Comparison of ENCODE assay signal across 18 mouse cellular contexts in the genomic region with DNA sequence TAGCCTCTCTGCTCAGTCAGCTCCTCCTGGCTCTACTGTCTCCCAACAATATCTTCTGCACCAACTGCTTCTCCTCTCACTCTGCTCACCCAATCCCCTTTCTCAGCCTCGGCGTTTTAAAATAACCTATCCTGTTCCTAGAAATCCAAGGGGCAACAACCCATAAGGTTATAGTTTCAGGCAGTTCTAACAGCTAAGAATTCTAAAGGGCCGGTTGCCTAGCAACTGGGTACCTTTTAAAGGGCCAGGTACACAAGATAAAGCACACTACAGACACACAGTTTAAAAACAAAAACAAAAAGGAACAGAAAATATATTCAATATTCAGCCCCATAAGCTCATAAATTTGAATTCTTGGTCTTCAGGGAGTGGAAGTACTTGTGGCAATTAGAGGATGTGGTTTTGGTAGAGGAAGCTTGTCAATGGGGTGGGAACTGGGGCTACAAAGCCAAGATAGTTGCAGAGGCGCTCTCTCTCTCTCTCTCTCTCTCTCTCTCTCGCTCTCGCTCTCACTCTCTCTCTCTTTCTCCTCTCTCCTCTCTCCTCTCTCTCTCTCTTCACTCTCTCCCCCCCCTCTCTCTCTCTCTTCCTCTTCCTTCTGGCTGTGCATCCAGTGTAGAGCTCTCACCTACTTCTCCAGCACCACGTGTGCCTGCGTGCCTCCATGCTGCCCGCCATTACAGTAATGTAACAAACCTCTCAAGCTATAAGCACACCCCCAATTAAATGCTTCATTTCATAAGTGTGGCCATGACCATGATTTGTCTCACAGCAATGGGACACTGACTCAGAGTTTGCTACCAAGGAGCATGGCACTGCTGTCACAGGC. TPM values are rescaled to one million over a fixed set of nuclear protein-coding genes. Genes with fewer than 3 reads are reported as not detected.
ATAC-seq lines count a peak whose summit lies in the region.
"Not testable (repeated sequence)": the region's sequence is repeated elsewhere in the genome, so short reads cannot be mapped to it uniquely, and the experiment has no call there.
"Had no signal": no experiment of that assay in that cellular context is flagged by ENCODE, and none has a peak within 500 bp of the region (broad histone marks: within the 10 kb centered on the region; RNA-seq: fewer than 3 reads in every experiment).

No protein-coding gene starts in this region.

- H3K27me3 ChIP-seq in forebrain, embryonic 13.5 days; hindbrain, embryonic 15.5 days; midbrain, embryonic 15.5 days (replicated peaks); neural tube, embryonic 13.5 days: not testable (repeated sequence)

- not testable (repeated sequence) for H3K4me3 ChIP-seq in forebrain, embryonic 13.5 days; hindbrain, embryonic 15.5 days; midbrain, embryonic 15.5 days; neural tube, embryonic 13.5 days

- H3K9me3 ChIP-seq in forebrain, embryonic 13.5 days (replicated peaks); hindbrain, embryonic 15.5 days; midbrain, embryonic 15.5 days; neural tube, embryonic 13.5 days: not testable (repeated sequence)

- 50% methylated on average over 3 of the region's 9 CpGs for WGBS in forebrain, embryonic 13.5 days
- 69% methylated on average over 2 of the region's 9 CpGs for WGBS in hindbrain, embryonic 15.5 days
- WGBS in midbrain, embryonic 15.5 days = 43% methylated on average over 3 of the region's 9 CpGs
- 74% methylated on average over 3 of the region's 9 CpGs for WGBS in neural tube, embryonic 13.5 days

- not testable (repeated sequence) for H3K4me2 ChIP-seq in forebrain, embryonic 13.5 days; hindbrain, embryonic 15.5 days; midbrain, embryonic 15.5 days; neural tube, embryonic 13.5 days

- H3K4me1 ChIP-seq in forebrain, embryonic 13.5 days; hindbrain, embryonic 15.5 days (replicated peaks); midbrain, embryonic 15.5 days; neural tube, embryonic 13.5 days (replicated peaks): not testable (repeated sequence)

- 0 out of 2 replicates have a peak, but pooled peaks have one; percentile 19 for ATAC-seq in forebrain, embryonic 13.5 days
- peak; percentile 87 for ATAC-seq in granulocyte monocyte progenitor cell, adult 5-6 weeks (replicated peaks; ENCODE audit: poor library complexity, severe bottlenecking)
- peak; percentile 88; the same call in 1 of the 2 replicates for ATAC-seq in hindbrain, embryonic 15.5 days (ENCODE audit: low FRiP score, low read depth)
- ATAC-seq in megakaryocyte, adult 5-6 weeks (ENCODE audit: poor library complexity, severe bottlenecking) = peak; percentile 84
- ATAC-seq in midbrain, embryonic 15.5 days (replicated peaks) = peak; percentile 93
- peak; percentile 53; the same call in 1 of the 2 replicates for ATAC-seq in neural tube, embryonic 13.5 days (ENCODE audit: low read depth)

- H3K27ac ChIP-seq in forebrain, embryonic 13.5 days; hindbrain, embryonic 15.5 days (replicated peaks); midbrain, embryonic 15.5 days; neural tube, embryonic 13.5 days (replicated peaks): not testable (repeated sequence)

- H3K9ac ChIP-seq in forebrain, embryonic 13.5 days; hindbrain, embryonic 15.5 days; midbrain, embryonic 15.5 days; neural tube, embryonic 13.5 days: not testable (repeated sequence)

- H3K36me3 ChIP-seq in forebrain, embryonic 13.5 days (ENCODE audit: poor library complexity, severe bottlenecking); hindbrain, embryonic 15.5 days; midbrain, embryonic 15.5 days (replicated peaks); neural tube, embryonic 13.5 days: not testable (repeated sequence)

RNA-seq across cellular contexts. Expression of a gene that starts 9.2 kb away (rescaled TPM):
- polyA plus RNA-seq in forebrain, embryonic 13.5 days (2015; fragmentation: Nextera tagmentation; extraction: Ambion mirVana) = 0.55 TPM in 1 of 2 replicates, not detected in the other
- 0.36 and 1.0 TPM in 2 replicates for total RNA-seq in granulocyte monocyte progenitor cell, adult 5-6 weeks (2014; fragmentation: Nextera tagmentation)
- total RNA-seq in granulocyte monocyte progenitor cell, adult 5-6 weeks (2017) = 0.22 TPM in 1 of 2 replicates, not detected in the other
- polyA plus RNA-seq in hindbrain, embryonic 15.5 days (2015; fragmentation: Nextera tagmentation; extraction: Ambion mirVana) = 0.38 and 0.78 TPM in 2 replicates
- total RNA-seq in megakaryocyte, adult 5-6 weeks (2015) = 8.3 and 11.8 TPM in 2 replicates
- 7.9 and 11.1 TPM in 2 replicates for total RNA-seq in megakaryocyte, adult 5-6 weeks (2017)
- 0.26 and 1.6 TPM in 2 replicates for polyA plus RNA-seq in midbrain, embryonic 15.5 days (2015; fragmentation: Nextera tagmentation; extraction: Ambion mirVana)
- polyA plus RNA-seq in neural tube, embryonic 13.5 days (2015; fragmentation: Nextera tagmentation; extraction: Ambion mirVana) = not detected in 2 replicates
- polyA plus RNA-seq: G1E had no signal

RNA-seq across cellular contexts. Expression of a gene that starts 21.8 kb away (rescaled TPM):
- polyA plus RNA-seq in forebrain, embryonic 13.5 days (2015; fragmentation: Nextera tagmentation; extraction: Ambion mirVana) = 2.1 and 2.5 TPM in 2 replicates
- 27.4 and 32.8 TPM in 2 replicates for total RNA-seq in granulocyte monocyte progenitor cell, adult 5-6 weeks (2014; fragmentation: Nextera tagmentation)
- 21.9 and 31.9 TPM in 2 replicates for total RNA-seq in granulocyte monocyte progenitor cell, adult 5-6 weeks (2017)
- polyA plus RNA-seq in hindbrain, embryonic 15.5 days (2015; fragmentation: Nextera tagmentation; extraction: Ambion mirVana) = 3.8 and 4.1 TPM in 2 replicates
- total RNA-seq in megakaryocyte, adult 5-6 weeks (2015) = 20.3 and 23.0 TPM in 2 replicates
- 13.7 and 24.7 TPM in 2 replicates for total RNA-seq in megakaryocyte, adult 5-6 weeks (2017)
- 2.7 and 4.0 TPM in 2 replicates for polyA plus RNA-seq in midbrain, embryonic 15.5 days (2015; fragmentation: Nextera tagmentation; extraction: Ambion mirVana)
- 3.4 and 4.0 TPM in 2 replicates for polyA plus RNA-seq in neural tube, embryonic 13.5 days (2015; fragmentation: Nextera tagmentation; extraction: Ambion mirVana)

RNA-seq across cellular contexts. Expression of a gene that starts 36.1 kb away (rescaled TPM):
- polyA plus RNA-seq in forebrain, embryonic 13.5 days (2015; fragmentation: Nextera tagmentation; extraction: Ambion mirVana) = 0.22 and 0.43 TPM in 2 replicates
- total RNA-seq in granulocyte monocyte progenitor cell, adult 5-6 weeks (2014; fragmentation: Nextera tagmentation) = 23.1 and 29.0 TPM in 2 replicates
- total RNA-seq in granulocyte monocyte progenitor cell, adult 5-6 weeks (2017) = 30.8 and 35.5 TPM in 2 replicates
- polyA plus RNA-seq in hindbrain, embryonic 15.5 days (2015; fragmentation: Nextera tagmentation; extraction: Ambion mirVana) = 0.60 and 1.5 TPM in 2 replicates
- 10.2 and 12.1 TPM in 2 replicates for total RNA-seq in megakaryocyte, adult 5-6 weeks (2015)
- total RNA-seq in megakaryocyte, adult 5-6 weeks (2017) = 12.8 and 13.5 TPM in 2 replicates
- polyA plus RNA-seq in midbrain, embryonic 15.5 days (2015; fragmentation: Nextera tagmentation; extraction: Ambion mirVana) = 0.89 and 1.1 TPM in 2 replicates
- polyA plus RNA-seq in neural tube, embryonic 13.5 days (2015; fragmentation: Nextera tagmentation; extraction: Ambion mirVana) = 0.37 and 0.42 TPM in 2 replicates

RNA-seq across cellular contexts. Expression of a gene that starts 45.1 kb away (rescaled TPM):
- polyA plus RNA-seq in forebrain, embryonic 13.5 days (2015; fragmentation: Nextera tagmentation; extraction: Ambion mirVana) = not detected in 2 replicates
- total RNA-seq in granulocyte monocyte progenitor cell, adult 5-6 weeks (2014; fragmentation: Nextera tagmentation) = 0.92 TPM in 1 of 2 replicates, not detected in the other
- total RNA-seq in granulocyte monocyte progenitor cell, adult 5-6 weeks (2017) = not detected in 2 replicates
- polyA plus RNA-seq in hindbrain, embryonic 15.5 days (2015; fragmentation: Nextera tagmentation; extraction: Ambion mirVana) = not detected in 2 replicates
- 0.29 TPM in 1 of 2 replicates, not detected in the other for total RNA-seq in megakaryocyte, adult 5-6 weeks (2015)
- not detected in 2 replicates for total RNA-seq in megakaryocyte, adult 5-6 weeks (2017)
- polyA plus RNA-seq in midbrain, embryonic 15.5 days (2015; fragmentation: Nextera tagmentation; extraction: Ambion mirVana) = 0.12 TPM in 1 of 2 replicates, not detected in the other
- not detected in 2 replicates for polyA plus RNA-seq in neural tube, embryonic 13.5 days (2015; fragmentation: Nextera tagmentation; extraction: Ambion mirVana)
- total RNA-seq: gastrocnemius, adult 8-10 months; gastrocnemius, postnatal 36 days; heart, adult 18-20 months; heart, postnatal 10 days; heart, postnatal 4 days had no signal
- polyA plus RNA-seq: brain, embryonic 14.5 days; cortical plate, adult 2 months; embryonic facial prominence, embryonic 12.5 days; forebrain, embryonic 11.5 days; G1E; heart, embryonic 14.5 days; intestine, embryonic 16.5 days had no signal

RNA-seq across cellular contexts. Expression of a gene that starts 55.9 kb away (rescaled TPM):
- polyA plus RNA-seq in forebrain, embryonic 13.5 days (2015; fragmentation: Nextera tagmentation; extraction: Ambion mirVana) = 54.4 and 55.5 TPM in 2 replicates
- total RNA-seq in granulocyte monocyte progenitor cell, adult 5-6 weeks (2014; fragmentation: Nextera tagmentation) = 20.3 and 23.9 TPM in 2 replicates
- 5.3 and 8.6 TPM in 2 replicates for total RNA-seq in granulocyte monocyte progenitor cell, adult 5-6 weeks (2017)
- polyA plus RNA-seq in hindbrain, embryonic 15.5 days (2015; fragmentation: Nextera tagmentation; extraction: Ambion mirVana) = 19.3 and 21.0 TPM in 2 replicates
- total RNA-seq in megakaryocyte, adult 5-6 weeks (2015) = 64.7 and 72.2 TPM in 2 replicates
- total RNA-seq in megakaryocyte, adult 5-6 weeks (2017) = 26.2 and 29.6 TPM in 2 replicates
- 10.8 and 13.1 TPM in 2 replicates for polyA plus RNA-seq in midbrain, embryonic 15.5 days (2015; fragmentation: Nextera tagmentation; extraction: Ambion mirVana)
- 14.4 and 15.6 TPM in 2 replicates for polyA plus RNA-seq in neural tube, embryonic 13.5 days (2015; fragmentation: Nextera tagmentation; extraction: Ambion mirVana)

Comparison
In these comparisons a context has a peak if more than half of its experiments do, and no peak if none do; other contexts are left out.
1. ATAC-seq: peak in every context shown above with its lines; median percentile 93 in midbrain, embryonic 15.5 days; 88 in hindbrain, embryonic 15.5 days; 87 in granulocyte monocyte progenitor cell, adult 5-6 weeks; 84 in megakaryocyte, adult 5-6 weeks; 53 in neural tube, embryonic 13.5 days; 19 in forebrain, embryonic 13.5 days.